Mouse (Mus musculus) liver, adult 2 months (tissue): ENCODE data around the gene Ulk3.

Source experiments
- CTCF ChIP-seq: fragments of 200-500 bp; IDR thresholded peaks from 2 replicates; pipeline ENCODE4 v1.5.1; 2011; ENCODE audit warnings: low read depth, low read length, control low read depth
- POLR2A ChIP-seq: fragments of 200-500 bp; IDR thresholded peaks from 2 replicates; pipeline ENCODE4 v1.6.1; 2011; ENCODE audit warnings: low read length, control low read depth; ENCODE audit not compliant: insufficient read depth; ENCODE audit errors: extremely low read depth

DNA sequence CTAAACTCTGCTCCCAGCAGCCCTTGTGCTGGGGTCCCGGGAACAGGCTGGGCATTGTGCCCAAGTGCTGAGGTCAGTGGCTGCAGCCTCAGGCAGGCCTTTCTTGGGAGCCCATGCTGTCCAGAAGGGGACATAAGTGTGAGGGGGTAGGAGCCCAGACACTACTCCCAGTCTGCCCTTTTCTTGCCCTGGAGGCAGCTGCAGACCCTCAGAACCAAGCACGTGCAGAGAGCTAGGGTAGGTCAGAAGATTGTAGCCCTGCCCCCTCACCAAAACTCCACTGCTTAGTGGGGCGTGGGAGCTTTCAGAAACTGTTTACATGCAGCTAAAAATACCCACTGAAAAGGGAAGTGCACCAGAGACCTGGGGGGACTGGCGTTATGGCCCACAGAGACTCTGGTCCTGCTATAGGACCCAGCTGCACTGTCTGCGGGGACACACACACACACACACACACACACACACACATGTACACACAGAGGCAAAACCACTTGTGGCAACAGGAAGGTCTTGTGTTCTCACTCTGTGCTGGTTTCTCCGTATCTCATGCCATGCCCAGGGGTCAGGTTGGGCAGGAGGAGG is 48.6 kb downstream of the Ulk3 start:
- TF ChIP-seq POLR2A, result no peak
- no peak for TF ChIP-seq CTCF
